Mouse (Mus musculus): ENCODE results near the gene Bach1. TPM values are rescaled to one million over a fixed set of nuclear protein-coding genes. Genes with fewer than 3 reads are reported as not detected.

The Bach1 gene
- polyA plus RNA-seq, 1 experiment from 2014 or later = 8.9 TPM

DNA sequence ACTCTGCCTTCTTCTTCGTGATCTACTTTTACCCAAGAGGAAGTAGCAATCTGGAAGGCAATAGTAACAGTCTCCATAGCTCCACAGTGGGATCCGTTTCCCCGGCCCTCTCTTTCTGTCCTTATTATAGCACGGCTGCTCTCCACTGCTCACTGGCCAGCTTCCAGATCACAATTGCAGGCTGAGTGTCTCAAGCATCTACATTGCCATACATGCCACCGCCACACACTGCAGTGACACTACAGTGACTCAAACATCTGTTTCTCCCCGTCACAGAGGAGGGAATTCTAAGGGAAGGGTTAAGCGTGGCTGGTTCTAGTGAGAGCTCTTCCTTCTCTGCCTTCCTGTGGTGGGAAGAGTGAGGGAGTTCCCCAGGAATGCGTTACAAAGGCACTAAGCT is 9.5 kb upstream of the Bach1 start:
- no peaks in the 10 kb centered on the region for H3K9me3 ChIP-seq (ENCODE audit: low read depth, low read length)
- H3K27ac ChIP-seq (ENCODE audit: low read depth) = peak overlapping the region; percentile 77
- no peak overlapping the region for H3K4me3 ChIP-seq (ENCODE audit: low read depth, low read length)
- H3K27me3 ChIP-seq (ENCODE audit: insufficient read depth, low read length) = no peaks in the 10 kb centered on the region
- no peaks in the 10 kb centered on the region for H3K4me1 ChIP-seq (ENCODE audit: insufficient read depth)
- DNase-seq (peak; percentile 75), ATAC-seq (ENCODE audit: insufficient read depth) (peak; percentile 76)
- H3K9ac ChIP-seq = no peak overlapping the region
- 47% methylated on average over 8 of the region's 8 CpGs for WGBS
- H3K36me3 ChIP-seq (ENCODE audit: insufficient read depth) = no peaks in the 10 kb centered on the region
- no peak for TF ChIP-seq CTCF (IDR thresholded peaks at IDR 0.05; ENCODE audit: low read depth)
- H3K4me2 ChIP-seq = no peak overlapping the region

DNA sequence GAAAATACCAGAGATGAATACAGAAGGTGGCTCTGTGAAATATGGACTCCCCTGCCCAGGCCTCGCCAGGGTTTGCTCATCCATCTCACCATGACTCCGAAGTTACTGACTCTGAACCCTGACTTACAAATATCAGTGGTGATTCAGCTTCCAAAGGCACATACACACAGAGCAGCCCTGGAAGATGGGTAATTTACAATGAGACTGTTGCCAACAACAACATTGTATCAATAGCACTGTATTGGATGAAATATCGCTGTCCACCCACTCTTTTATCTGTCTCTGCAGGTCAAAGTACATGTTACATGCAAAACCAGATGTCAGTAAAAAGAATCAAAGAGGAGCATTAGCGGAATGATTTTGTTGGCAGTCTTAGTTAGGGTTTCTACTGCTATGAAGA is 8.2 kb upstream of the Bach1 start:
- H3K9ac ChIP-seq = no peak overlapping the region
- TF ChIP-seq CTCF (IDR thresholded peaks at IDR 0.05; ENCODE audit: low read depth) = no peak
- H3K4me3 ChIP-seq (ENCODE audit: low read depth, low read length) = no peak overlapping the region
- H3K4me1 ChIP-seq (ENCODE audit: insufficient read depth) = no peaks in the 10 kb centered on the region
- DNase-seq (no peak), ATAC-seq (ENCODE audit: insufficient read depth) (no peak)
- H3K27me3 ChIP-seq (ENCODE audit: insufficient read depth, low read length) = no peaks in the 10 kb centered on the region
- no peaks in the 10 kb centered on the region for H3K36me3 ChIP-seq (ENCODE audit: insufficient read depth)
- no peak overlapping the region for H3K27ac ChIP-seq (ENCODE audit: low read depth)
- 81% methylated on average over 4 of the region's 4 CpGs for WGBS
- no peak overlapping the region for H3K4me2 ChIP-seq
- H3K9me3 ChIP-seq (ENCODE audit: low read depth, low read length) = no peaks in the 10 kb centered on the region

- DNase-seq (no peak), ATAC-seq (ENCODE audit: insufficient read depth) (no peak)
- no peak overlapping the region for H3K9ac ChIP-seq
- no peak overlapping the region for H3K4me3 ChIP-seq (ENCODE audit: low read depth, low read length)
- no peaks in the 10 kb centered on the region for H3K4me1 ChIP-seq (ENCODE audit: insufficient read depth)
- TF ChIP-seq CTCF (IDR thresholded peaks at IDR 0.05; ENCODE audit: low read depth) = no peak
- H3K4me2 ChIP-seq = no peak overlapping the region
- WGBS = 89% methylated on average over 4 of the region's 4 CpGs
- H3K36me3 ChIP-seq (ENCODE audit: insufficient read depth) = no peaks in the 10 kb centered on the region
- H3K27me3 ChIP-seq (ENCODE audit: insufficient read depth, low read length) = no peaks in the 10 kb centered on the region
- no peaks in the 10 kb centered on the region for H3K9me3 ChIP-seq (ENCODE audit: low read depth, low read length)
- H3K27ac ChIP-seq (ENCODE audit: low read depth) = no peak overlapping the region
Measured at GRCm38 (mm10) chr16:87691102-87691501, 7.6 kb upstream of the Bach1 start.

GRCm38 (mm10) chr16:87692591-87692990 is 6.2 kb upstream of the Bach1 start:
- WGBS = 76% methylated on average over 2 of the region's 2 CpGs
- H3K27ac ChIP-seq (ENCODE audit: low read depth) = no peak overlapping the region
- DNase-seq (no peak), ATAC-seq (ENCODE audit: insufficient read depth) (no peak)
- no peaks in the 10 kb centered on the region for H3K9me3 ChIP-seq (ENCODE audit: low read depth, low read length)
- no peak overlapping the region for H3K4me2 ChIP-seq
- no peak for TF ChIP-seq CTCF (IDR thresholded peaks at IDR 0.05; ENCODE audit: low read depth)
- H3K36me3 ChIP-seq (ENCODE audit: insufficient read depth) = no peaks in the 10 kb centered on the region
- no peak overlapping the region for H3K4me3 ChIP-seq (ENCODE audit: low read depth, low read length)
- H3K4me1 ChIP-seq (ENCODE audit: insufficient read depth) = no peaks in the 10 kb centered on the region
- H3K27me3 ChIP-seq (ENCODE audit: insufficient read depth, low read length) = no peaks in the 10 kb centered on the region
- no peak overlapping the region for H3K9ac ChIP-seq

GRCm38 (mm10) chr16:87697707-87698365 is 909 bp upstream of the Bach1 start:
- TF ChIP-seq CTCF (IDR thresholded peaks at IDR 0.05; ENCODE audit: low read depth) = no peak
- 33% methylated on average over 16 of the region's 16 CpGs for WGBS
- Histone ChIP-seq H3K4me1 (ENCODE audit: insufficient read depth) (no peaks in the 10 kb centered on the region), H3K27ac (ENCODE audit: low read depth) (no peak overlapping the region), H3K27me3 (ENCODE audit: insufficient read depth, low read length) (no peaks in the 10 kb centered on the region), H3K4me3 (ENCODE audit: low read depth, low read length) (peak overlapping the region; percentile 81), H3K9me3 (ENCODE audit: low read depth, low read length) (no peaks in the 10 kb centered on the region), H3K9ac (no peak overlapping the region), H3K36me3 (ENCODE audit: insufficient read depth) (no peaks in the 10 kb centered on the region), H3K4me2 (peak overlapping the region; percentile 69)
- ATAC-seq (ENCODE audit: insufficient read depth) (peak; percentile 7; the same call in 1 of the 2 replicates), DNase-seq (no peak)

DNA sequence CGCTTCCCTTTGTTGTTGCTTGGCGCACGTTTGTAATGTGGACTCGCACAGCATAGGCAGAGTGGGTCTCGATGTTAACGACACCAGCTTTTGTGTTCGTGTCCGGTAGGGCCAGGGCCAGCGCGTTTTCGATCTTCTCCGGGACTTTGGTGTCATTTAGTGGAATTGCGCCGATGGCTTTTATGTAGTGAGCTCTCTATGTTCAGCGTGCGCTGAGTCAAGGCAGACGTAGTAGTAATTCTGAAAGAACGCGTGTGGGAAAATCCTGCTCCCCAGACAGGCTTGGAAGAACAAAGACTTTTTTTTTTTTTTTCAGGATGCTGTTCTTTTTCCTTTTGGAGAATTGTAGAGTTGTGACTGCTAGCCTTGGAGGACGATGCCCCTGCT is 554 bp downstream of the Bach1 start:
- Histone ChIP-seq H3K36me3 (ENCODE audit: insufficient read depth) (no peaks in the 10 kb centered on the region), H3K9ac (peak overlapping the region; percentile 95), H3K9me3 (ENCODE audit: low read depth, low read length) (no peaks in the 10 kb centered on the region), H3K27me3 (ENCODE audit: insufficient read depth, low read length) (no peaks in the 10 kb centered on the region), H3K4me2 (peak overlapping the region; percentile 69), H3K4me1 (ENCODE audit: insufficient read depth) (no peaks in the 10 kb centered on the region), H3K27ac (ENCODE audit: low read depth) (peak overlapping the region; percentile 91), H3K4me3 (ENCODE audit: low read depth, low read length) (peak overlapping the region; percentile 81)
- ATAC-seq (ENCODE audit: insufficient read depth) (no peak), DNase-seq (peak; percentile 74)
- TF ChIP-seq CTCF (IDR thresholded peaks at IDR 0.05; ENCODE audit: low read depth) = no peak
- WGBS = 0% methylated on average over 20 of the region's 20 CpGs

- WGBS = 0% methylated on average over 20 of the region's 20 CpGs
- Histone ChIP-seq H3K27me3 (ENCODE audit: insufficient read depth, low read length) (no peaks in the 10 kb centered on the region), H3K4me2 (peak overlapping the region; percentile 69), H3K27ac (ENCODE audit: low read depth) (peak overlapping the region; percentile 91), H3K4me3 (ENCODE audit: low read depth, low read length) (peak overlapping the region; percentile 81), H3K9ac (peak overlapping the region; percentile 95), H3K9me3 (ENCODE audit: low read depth, low read length) (no peaks in the 10 kb centered on the region), H3K4me1 (ENCODE audit: insufficient read depth) (no peaks in the 10 kb centered on the region), H3K36me3 (ENCODE audit: insufficient read depth) (no peaks in the 10 kb centered on the region)
- no peak for TF ChIP-seq CTCF (IDR thresholded peaks at IDR 0.05; ENCODE audit: low read depth)
- ATAC-seq (ENCODE audit: insufficient read depth) = peak; percentile 19
- DNase-seq = peak; percentile 70
Measured at GRCm38 (mm10) chr16:87699693-87700394, 1.1 kb downstream of the Bach1 start.

Measured in lung, embryonic 14.5 days (tissue).